Mouse (Mus musculus) kidney, embryonic 16.5 days (tissue): ENCODE data around the gene Gm3336. TPM values are rescaled to one million over a fixed set of nuclear protein-coding genes. Genes with fewer than 3 reads are reported as not detected.

Experiments
- ATAC-seq: fragments of 200-750 bp; cut with Nextera tagmentation; 2 replicates; pipeline ENCODE4 v1.8.0; 2017; ENCODE audit warnings: moderate TSS enrichment; ENCODE audit not compliant: low FRiP score, low TSS enrichment
- H3K27ac ChIP-seq: fragments of 300-500 bp; sonication (generic); 2 replicates; pipeline ENCODE4 v1.5.1; 2014; ENCODE audit warnings: low read length
- H3K27me3 ChIP-seq: fragments of 300-500 bp; sonication (generic); 2 replicates; pipeline ENCODE4 v1.6.1; 2014; ENCODE audit warnings: low read length, control low read depth, mixed read lengths; ENCODE audit not compliant: insufficient read depth
- H3K36me3 ChIP-seq: fragments of 300-500 bp; sonication (generic); 2 replicates; pipeline ENCODE4 v1.6.1; 2014; ENCODE audit warnings: low read length, control low read depth, mixed read lengths; ENCODE audit not compliant: insufficient read depth
- H3K4me1 ChIP-seq: fragments of 300-500 bp; sonication (generic); 2 replicates; pipeline ENCODE4 v1.6.1; 2014; ENCODE audit warnings: low read length, control low read depth, mixed read lengths; ENCODE audit not compliant: insufficient read depth
- H3K4me2 ChIP-seq: fragments of 300-500 bp; sonication (generic); replicated peaks from 2 replicates; pipeline ENCODE4 v1.6.1; 2014; ENCODE audit warnings: low read depth, low read length
- H3K4me3 ChIP-seq: fragments of 300-500 bp; sonication (generic); 2 replicates; pipeline ENCODE4 v1.5.1; 2014; ENCODE audit warnings: mild to moderate bottlenecking, low read length
- H3K9ac ChIP-seq: fragments of 300-500 bp; sonication (generic); replicated peaks from 2 replicates; pipeline ENCODE4 v1.6.1; 2014; ENCODE audit warnings: low read length
- H3K9me3 ChIP-seq: fragments of 300-500 bp; sonication (generic); 2 replicates; pipeline ENCODE4 v1.6.1; 2016; ENCODE audit warnings: low read length, control low read depth
- WGBS: fragments of 180-500 bp; shearing (Covaris S2); extraction: QIAGEN DNeasy Blood & Tissue Kit; methylation state at CpG from one replicate; pipeline ENCODE4 v1.1.7; 2014; 5-methylcytosine and 5-hydroxymethylcytosine counted together
- polyA plus RNA-seq: library from polyadenylated mRNA; unstranded; fragments of >200 nt; fragmentation: Nextera tagmentation; extraction: Ambion mirVana; gene quantifications from 2 replicates; pipeline ENCODE4 v1.2.1, GENCODE M21; 2015

Gene Gm3336
- polyA plus RNA-seq, 1 experiment from 2014 or later: 0.52 TPM

- Histone ChIP-seq H3K4me1 (peaks cover 34% of the 10 kb centered on the region), H3K9me3 (no peaks in the 10 kb centered on the region), H3K4me3 (no peak overlapping the region), H3K27me3 (peaks cover 12% of the 10 kb centered on the region), H3K4me2 (peak overlapping the region; percentile 51; the same call in 1 of the 2 replicates), H3K9ac (peak overlapping the region; percentile 31; the same call in 1 of the 2 replicates), H3K27ac (peak overlapping the region; percentile 89), H3K36me3 (peaks cover 10% of the 10 kb centered on the region; the same call in 1 of the 2 replicates)
- ATAC-seq: no peak
- 27% methylated on average over 11 of the region's 11 CpGs for WGBS
Observed at GRCm38 (mm10) chr8:70752000-70752764, 33.8 kb downstream of the Gm3336 start.

- no peak for ATAC-seq
- H3K9me3 ChIP-seq: no peaks in the 10 kb centered on the region
- WGBS: 4% methylated on average over 21 of the region's 21 CpGs
Observed at GRCm38 (mm10) chr8:70753151-70753550, 34.8 kb downstream of the Gm3336 start.

GRCm38 (mm10) chr8:70754043-70754870, 35.9 kb downstream of the Gm3336 start, which contains the start of gene Rab3a:
Rab3a (plus strand) TSS chr8:70754679.
- Histone ChIP-seq H3K4me3 (peak within 1 kb of the TSS; percentile 72), H3K4me2 (peak within 1 kb of the TSS; percentile 98), H3K9me3 (no peaks in the 10 kb centered on the region), H3K27me3 (no peaks in the 10 kb centered on the region; the same call in 1 of the 2 replicates), H3K9ac (peak within 1 kb of the TSS; percentile 76), H3K27ac (peak within 1 kb of the TSS; percentile 89), H3K4me1 (peaks cover 42% of the 10 kb centered on the region), H3K36me3 (peaks cover 17% of the 10 kb centered on the region; the same call in 1 of the 2 replicates)
- WGBS: 8% methylated on average over 37 of the region's 37 CpGs
- peak; percentile 98 for ATAC-seq

More at GRCm38 (mm10) chr8:70753151-70753550, 34.8 kb downstream of the Gm3336 start:
- Histone ChIP-seq H3K4me2 (peak overlapping the region; percentile 51), H3K27me3 (peaks cover 7% of the 10 kb centered on the region), H3K4me1 (peaks cover 33% of the 10 kb centered on the region), H3K36me3 (peaks cover 17% of the 10 kb centered on the region; the same call in 1 of the 2 replicates), H3K9ac (peak overlapping the region; percentile 31), H3K4me3 (peak overlapping the region; percentile 24), H3K27ac (peak overlapping the region; percentile 89)

GRCm38 (mm10) chr8:70754871-70755660, 36.7 kb downstream of the Gm3336 start:
- Histone ChIP-seq H3K4me2 (peak overlapping the region; percentile 98), H3K4me3 (peak overlapping the region; percentile 72), H3K9ac (peak overlapping the region; percentile 76), H3K36me3 (peaks cover 17% of the 10 kb centered on the region; the same call in 1 of the 2 replicates), H3K9me3 (no peaks in the 10 kb centered on the region), H3K27ac (peak overlapping the region; percentile 57), H3K4me1 (peaks cover 50% of the 10 kb centered on the region), H3K27me3 (no peaks in the 10 kb centered on the region)
- WGBS: 15% methylated on average over 49 of the region's 50 CpGs
- peak; percentile 28 for ATAC-seq

GRCm38 (mm10) chr8:70755661-70756475, 37.5 kb downstream of the Gm3336 start:
- ATAC-seq: no peak
- Histone ChIP-seq H3K36me3 (peaks cover 17% of the 10 kb centered on the region; the same call in 1 of the 2 replicates), H3K9me3 (no peaks in the 10 kb centered on the region), H3K9ac (peak overlapping the region; percentile 76; the same call in 1 of the 2 replicates), H3K27me3 (no peaks in the 10 kb centered on the region), H3K27ac (no peak overlapping the region), H3K4me3 (peak overlapping the region; percentile 72), H3K4me2 (peak overlapping the region; percentile 98), H3K4me1 (peaks cover 54% of the 10 kb centered on the region)
- 84% methylated on average over 24 of the region's 24 CpGs for WGBS

GRCm38 (mm10) chr8:70756476-70757040, 38.2 kb downstream of the Gm3336 start:
- H3K27me3 ChIP-seq: no peaks in the 10 kb centered on the region
- WGBS: 92% methylated on average over 6 of the region's 6 CpGs
- H3K27ac ChIP-seq: no peak overlapping the region
- no peaks in the 10 kb centered on the region for H3K9me3 ChIP-seq
- H3K4me1 ChIP-seq: peaks cover 57% of the 10 kb centered on the region
- no peak overlapping the region for H3K9ac ChIP-seq
- H3K4me2 ChIP-seq: no peak overlapping the region
- H3K36me3 ChIP-seq: peaks cover 17% of the 10 kb centered on the region; the same call in 1 of the 2 replicates
- H3K4me3 ChIP-seq: no peak overlapping the region
- ATAC-seq: no peak

- H3K4me1 ChIP-seq: peaks cover 51% of the 10 kb centered on the region
Observed at GRCm38 (mm10) chr8:70757523-70758307, 39.4 kb downstream of the Gm3336 start.

GRCm38 (mm10) chr8:70758308-70758615, 39.9 kb downstream of the Gm3336 start:
- Histone ChIP-seq H3K4me3 (no peak overlapping the region), H3K27me3 (no peaks in the 10 kb centered on the region), H3K4me2 (no peak overlapping the region), H3K9ac (no peak overlapping the region), H3K36me3 (peaks cover 17% of the 10 kb centered on the region; the same call in 1 of the 2 replicates), H3K4me1 (peaks cover 46% of the 10 kb centered on the region), H3K9me3 (no peaks in the 10 kb centered on the region), H3K27ac (no peak overlapping the region)
- WGBS: 82% methylated on average over 7 of the region's 7 CpGs
- no peak for ATAC-seq

More at GRCm38 (mm10) chr8:70757523-70758307, 39.4 kb downstream of the Gm3336 start:
- 0 out of 2 replicates have a peak overlapping the region, but pooled peaks have one; percentile 4 for H3K27ac ChIP-seq
- peaks cover 17% of the 10 kb centered on the region; the same call in 1 of the 2 replicates for H3K36me3 ChIP-seq
- no peak overlapping the region for H3K4me3 ChIP-seq
- no peaks in the 10 kb centered on the region for H3K9me3 ChIP-seq
- no peak overlapping the region for H3K9ac ChIP-seq
- H3K4me2 ChIP-seq: no peak overlapping the region
- WGBS: 77% methylated on average over 22 of the region's 22 CpGs
- ATAC-seq: no peak
- H3K27me3 ChIP-seq: no peaks in the 10 kb centered on the region
